Mouse (Mus musculus) heart, postnatal 0 days (tissue): ENCODE data around the gene Chd9. TPM values are rescaled to one million over a fixed set of nuclear protein-coding genes. Genes with fewer than 3 reads are reported as not detected.

Source experiments
- ATAC-seq: fragments of 200-750 bp; cut with Nextera tagmentation; 2 replicates; pipeline ENCODE4 v1.8.0; 2017; ENCODE audit warnings: low read depth, moderate number of reproducible peaks, moderate library complexity; ENCODE audit not compliant: insufficient read depth
- DNase-seq: peaks from one replicate; pipeline ENCODE4 v3.0.0-alpha.2; 2016; ENCODE audit warnings: low spot score
- H3K27ac ChIP-seq: fragments of 300-500 bp; sonication (generic); 2 replicates; pipeline ENCODE4 v1.5.1; 2014; ENCODE audit warnings: low read depth, mild to moderate bottlenecking
- H3K27me3 ChIP-seq: fragments of 300-500 bp; sonication (generic); 2 replicates; pipeline ENCODE4 v1.6.1; 2014; ENCODE audit warnings: low read length, mixed read lengths; ENCODE audit not compliant: control insufficient read depth, insufficient read depth
- H3K36me3 ChIP-seq: fragments of 300-500 bp; sonication (generic); replicated peaks from 2 replicates; pipeline ENCODE4 v1.6.1; 2014; ENCODE audit warnings: low read length, mixed read lengths; ENCODE audit not compliant: control insufficient read depth, insufficient read depth
- H3K4me1 ChIP-seq: fragments of 300-500 bp; sonication (generic); 2 replicates; pipeline ENCODE4 v1.6.1; 2014; ENCODE audit warnings: antibody characterized with exemption; ENCODE audit not compliant: control insufficient read depth, insufficient read depth
- H3K4me2 ChIP-seq: fragments of 300-500 bp; sonication (generic); 2 replicates; pipeline ENCODE4 v1.6.1; 2014; ENCODE audit warnings: low read depth, mild to moderate bottlenecking, low read length, moderate library complexity
- H3K4me3 ChIP-seq: fragments of 300-500 bp; sonication (generic); 2 replicates; pipeline ENCODE4 v1.5.1; 2014; ENCODE audit warnings: low read depth, low read length
- H3K9ac ChIP-seq: fragments of 300-500 bp; sonication (generic); replicated peaks from 2 replicates; pipeline ENCODE4 v1.6.1; 2014; ENCODE audit warnings: low read depth, low read length, mixed read lengths
- H3K9me3 ChIP-seq: fragments of 300-500 bp; sonication (generic); replicated peaks from 2 replicates; pipeline ENCODE4 v1.6.1; 2016; ENCODE audit warnings: low read length; ENCODE audit not compliant: control insufficient read depth
- CTCF ChIP-seq: IDR thresholded peaks from 2 replicates; pipeline ENCODE4 v1.5.1; 2016; ENCODE audit warnings: antibody characterized with exemption, control low read depth, low read depth
- EP300 ChIP-seq: IDR thresholded peaks from 2 replicates; pipeline ENCODE4 v1.6.1; 2016; ENCODE audit warnings: antibody characterized with exemption, low read depth
- WGBS: fragments of 180-500 bp; shearing (Covaris S2); extraction: QIAGEN DNeasy Blood & Tissue Kit; methylation state at CpG from one replicate; pipeline ENCODE4 v1.1.7; 2014; 5-methylcytosine and 5-hydroxymethylcytosine counted together
- polyA plus RNA-seq: library from polyadenylated mRNA; unstranded; fragments of >200 nt; fragmentation: Nextera tagmentation; extraction: Ambion mirVana; gene quantifications from 2 replicates; pipeline ENCODE4 v1.2.1, GENCODE M21; 2015
- total RNA-seq: library from RNA; depleted of rRNA; stranded (reverse); fragments of >200 nt; gene quantifications from 2 replicates; pipeline ENCODE4 v1.2.3, GENCODE M21; 2014; ENCODE audit warnings: low replicate concordance

The Chd9 gene
- total and polyA plus RNA-seq, 2 experiments from 2014 or later, result 38.9 to 44.1 TPM

DNA sequence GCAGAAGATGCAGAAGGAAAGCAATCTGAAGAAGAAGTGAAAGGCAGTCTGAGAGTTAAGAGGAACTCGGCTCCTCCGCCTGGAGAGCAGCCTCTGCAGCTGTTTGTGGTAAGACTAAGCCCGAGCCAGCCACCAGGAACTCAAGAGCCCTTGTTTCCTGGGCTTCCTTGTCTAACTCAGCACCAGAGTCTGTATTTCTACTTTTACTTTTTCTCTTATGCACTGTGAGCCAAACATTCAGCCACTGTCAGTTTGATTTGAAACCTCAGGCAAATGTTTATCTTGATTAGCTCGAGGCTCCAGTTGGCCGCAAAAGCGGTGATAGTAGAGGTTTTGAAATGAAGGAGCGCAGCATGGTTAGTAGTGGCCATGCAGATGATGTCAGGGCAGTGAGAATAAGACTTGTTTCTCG is 148.8 kb downstream of the Chd9 start:
- H3K4me3 ChIP-seq, result no peak overlapping the region
- ATAC-seq (no peak), DNase-seq (no peak)
- 78% methylated on average over 8 of the region's 8 CpGs for WGBS
- H3K4me1 ChIP-seq, result no peaks in the 10 kb centered on the region
- no peaks in the 10 kb centered on the region for H3K9me3 ChIP-seq
- H3K9ac ChIP-seq, result no peak overlapping the region
- H3K27ac ChIP-seq, result no peak overlapping the region
- peaks cover 43% of the 10 kb centered on the region for H3K36me3 ChIP-seq
- H3K4me2 ChIP-seq, result no peak overlapping the region
- TF ChIP-seq EP300 (no peak), CTCF (no peak)
- H3K27me3 ChIP-seq, result no peaks in the 10 kb centered on the region

DNA sequence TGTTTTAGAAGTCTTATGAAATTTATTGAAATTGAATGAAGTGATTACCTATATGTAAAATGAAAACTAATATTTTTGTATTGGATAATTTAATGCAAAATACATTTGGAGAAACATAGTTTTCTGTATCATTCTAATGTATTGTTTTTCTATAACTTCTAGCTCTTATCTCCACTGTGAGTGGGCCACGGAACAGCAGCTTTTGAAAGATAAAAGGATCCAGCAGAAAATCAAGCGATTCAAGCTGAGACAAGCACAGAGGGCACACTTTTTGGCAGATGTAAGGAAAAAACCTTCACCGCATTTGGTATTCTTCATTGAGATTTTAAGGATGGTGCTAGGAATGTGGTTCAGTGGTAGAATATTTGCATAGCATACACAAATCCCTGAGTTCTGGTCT is 150.6 kb downstream of the Chd9 start:
- 83% methylated on average over 3 of the region's 3 CpGs for WGBS

DNA sequence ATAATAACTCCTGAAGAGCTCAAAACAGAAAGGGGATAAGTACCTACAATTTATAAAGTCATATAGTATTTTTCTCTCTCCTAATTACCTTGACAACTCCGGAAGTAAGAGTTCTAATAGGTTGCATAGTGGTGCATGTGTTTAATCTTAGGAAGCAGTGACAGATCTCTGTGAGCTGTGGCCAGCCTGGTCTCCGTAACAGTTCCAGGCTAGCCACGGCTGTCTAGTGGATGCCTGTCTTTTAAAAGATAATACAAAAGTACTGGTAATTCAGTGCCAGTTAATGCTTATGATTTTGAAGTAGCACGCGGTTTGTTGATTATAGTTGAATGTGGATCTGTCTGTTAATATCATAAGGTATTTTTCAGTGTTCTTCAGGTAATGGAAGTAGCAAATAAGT is 151.1 kb downstream of the Chd9 start:
- Histone ChIP-seq H3K27ac (no peak overlapping the region), H3K9ac (no peak overlapping the region), H3K9me3 (no peaks in the 10 kb centered on the region), H3K4me2 (no peak overlapping the region), H3K36me3 (peaks cover 52% of the 10 kb centered on the region), H3K4me3 (no peak overlapping the region), H3K27me3 (no peaks in the 10 kb centered on the region), H3K4me1 (no peaks in the 10 kb centered on the region)
- no peak for TF ChIP-seq CTCF
- TF ChIP-seq EP300, result no peak
- WGBS, result 88% methylated on average over 5 of the region's 5 CpGs
- ATAC-seq (no peak), DNase-seq (no peak)

More for the DNA sequence above, 150.6 kb downstream of the Chd9 start:
- DNase-seq (no peak), ATAC-seq (no peak)
- Histone ChIP-seq H3K27me3 (no peaks in the 10 kb centered on the region), H3K36me3 (peaks cover 47% of the 10 kb centered on the region), H3K27ac (no peak overlapping the region), H3K9me3 (no peaks in the 10 kb centered on the region), H3K9ac (no peak overlapping the region), H3K4me2 (no peak overlapping the region), H3K4me1 (no peaks in the 10 kb centered on the region), H3K4me3 (no peak overlapping the region)
- no peak for TF ChIP-seq CTCF
- TF ChIP-seq EP300, result no peak

DNA sequence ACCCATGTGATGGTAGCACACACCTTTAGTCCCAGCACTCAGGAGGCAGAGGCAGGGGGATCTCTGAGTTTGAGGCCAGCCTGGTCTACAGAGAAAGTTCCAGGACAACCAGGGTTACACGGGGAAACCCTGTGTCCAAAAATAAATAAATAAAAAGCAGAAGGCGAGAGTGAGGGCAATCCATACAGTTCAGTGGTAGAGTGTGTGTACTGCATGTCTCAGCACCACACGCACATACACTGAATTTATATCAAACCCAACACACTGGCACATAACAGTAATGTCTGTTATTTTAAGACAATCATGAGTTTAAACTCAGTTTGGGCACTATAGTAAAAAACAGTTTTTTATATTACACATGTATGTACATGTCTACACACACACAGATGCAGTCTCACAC is 153.9 kb downstream of the Chd9 start:
- no peak for TF ChIP-seq EP300
- no peak for TF ChIP-seq CTCF
- peaks cover 56% of the 10 kb centered on the region for H3K36me3 ChIP-seq
- WGBS, result 90% methylated on average over 3 of the region's 3 CpGs

DNA sequence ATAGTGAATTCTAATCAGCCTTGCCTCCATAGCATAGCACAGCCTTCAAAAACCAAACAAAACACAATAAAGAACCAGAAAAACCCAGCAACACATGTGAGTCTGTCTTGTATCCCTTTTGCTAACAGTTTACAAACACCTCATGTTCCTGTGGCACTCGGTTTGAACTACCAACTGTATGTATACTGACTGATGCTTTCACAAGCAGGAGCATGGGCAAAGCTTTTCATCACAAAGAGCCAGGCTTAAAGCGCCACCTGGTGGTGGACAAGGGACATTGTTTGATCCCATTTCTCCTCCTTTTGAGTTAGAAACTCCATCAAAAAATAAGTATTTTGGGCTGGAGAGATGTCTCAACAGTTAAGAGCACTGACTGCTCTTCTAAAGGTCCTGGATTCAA is 191.6 kb downstream of the Chd9 start:
- H3K4me2 ChIP-seq, result no peak overlapping the region
- no peak overlapping the region for H3K27ac ChIP-seq
- no peaks in the 10 kb centered on the region for H3K27me3 ChIP-seq
- WGBS, result 7% methylated on average over 2 of the region's 2 CpGs
- H3K9ac ChIP-seq, result no peak overlapping the region
- H3K4me1 ChIP-seq, result no peaks in the 10 kb centered on the region
- no peak for ATAC-seq
- TF ChIP-seq CTCF (peak; percentile 91), EP300 (no peak)
- H3K36me3 ChIP-seq, result peaks cover 80% of the 10 kb centered on the region
- H3K9me3 ChIP-seq, result no peaks in the 10 kb centered on the region
- no peak overlapping the region for H3K4me3 ChIP-seq
- peak; percentile 58 for DNase-seq

More for the DNA sequence above, 153.9 kb downstream of the Chd9 start:
- DNase-seq, result no peak
- no peak overlapping the region for H3K27ac ChIP-seq
- no peak overlapping the region for H3K9ac ChIP-seq
- H3K4me1 ChIP-seq, result no peaks in the 10 kb centered on the region
- no peak overlapping the region for H3K4me2 ChIP-seq
- H3K27me3 ChIP-seq, result no peaks in the 10 kb centered on the region
- H3K9me3 ChIP-seq, result no peaks in the 10 kb centered on the region
- ATAC-seq, result no peak
- no peak overlapping the region for H3K4me3 ChIP-seq

DNA sequence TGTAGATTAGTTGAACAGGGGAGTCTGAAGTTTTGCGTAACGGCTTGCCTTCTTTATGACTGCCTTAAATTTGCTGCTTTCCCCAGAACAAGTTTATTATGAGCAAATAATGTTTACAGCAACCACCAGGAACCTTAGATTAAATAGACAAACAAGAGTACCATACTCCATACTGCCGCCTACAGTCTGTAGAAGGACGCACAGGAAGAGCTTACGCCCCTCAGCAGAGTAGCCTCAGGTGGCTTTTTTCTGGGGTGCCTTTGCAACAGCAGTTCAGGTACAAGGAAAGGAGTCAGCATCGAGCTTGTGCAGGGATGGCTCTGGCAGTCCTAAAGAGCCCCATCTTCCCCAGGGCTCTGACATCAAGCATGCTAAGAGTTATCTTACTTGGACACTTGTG is 206.3 kb downstream of the Chd9 start:
- Histone ChIP-seq H3K9ac (no peak overlapping the region), H3K4me3 (no peak overlapping the region), H3K36me3 (peaks cover 84% of the 10 kb centered on the region), H3K4me2 (no peak overlapping the region), H3K9me3 (no peaks in the 10 kb centered on the region), H3K4me1 (no peaks in the 10 kb centered on the region), H3K27me3 (no peaks in the 10 kb centered on the region), H3K27ac (no peak overlapping the region)
- DNase-seq, result no peak
- no peak for ATAC-seq
- WGBS, result 86% methylated on average over 6 of the region's 6 CpGs
- no peak for TF ChIP-seq EP300
- peak; percentile 16; the same call in 1 of the 2 replicates for TF ChIP-seq CTCF
